Mouse (Mus musculus): ENCODE measurements around the gene Gm17542. TPM values are rescaled to one million over a fixed set of nuclear protein-coding genes. Genes with fewer than 3 reads are reported as not detected.
A peak's percentile ranks its signal among the peaks of the same experiment; 100 is the strongest.

Gm17542 gene
- total and polyA plus RNA-seq, 2 experiments from 2014 or later = not detected

- Histone ChIP-seq H3K27me3 (ENCODE audit: insufficient read depth, low read length) (no peaks in the 10 kb centered on the region), H3K4me2 (ENCODE audit: low read depth, low read length, poor library complexity, severe bottlenecking) (peak within 1 kb of the TSS; percentile 40), H3K27ac (ENCODE audit: low read depth, low read length) (no peak within 1 kb of the TSS), H3K9me3 (ENCODE audit: low read length) (no peaks in the 10 kb centered on the region), H3K36me3 (ENCODE audit: insufficient read depth, low read length) (no peaks in the 10 kb centered on the region), H3K4me3 (ENCODE audit: low read depth, low read length) (peak within 1 kb of the TSS; percentile 20; the same call in 1 of the 2 replicates), H3K4me1 (ENCODE audit: insufficient read depth, low read length) (peaks cover 7% of the 10 kb centered on the region), H3K9ac (replicated peaks; ENCODE audit: low read length, poor library complexity, severe bottlenecking) (no peak within 1 kb of the TSS)
- DNase-seq (ENCODE audit: low spot score) (peak; percentile 78), ATAC-seq (ENCODE audit: low FRiP score) (peak; percentile 82; the same call in 1 of the 2 replicates)
- 2% methylated on average over 20 of the region's 20 CpGs for WGBS
- peak; percentile 89 for TF ChIP-seq CTCF (IDR thresholded peaks at IDR 0.05)
Measured at GRCm38 (mm10) chr10:58675533-58675932, 42.5 kb downstream of the Gm17542 start, which contains the start of gene Edar. Gene Edar, minus strand, starts transcription at chr10:58675654.

- peak; percentile 41; the same call in 1 of the 2 replicates for ATAC-seq (ENCODE audit: low FRiP score)
- 22% methylated on average over 15 of the region's 15 CpGs for WGBS
- peak overlapping the region; percentile 19; the same call in 1 of the 2 replicates for H3K27ac ChIP-seq (ENCODE audit: low read depth, low read length)
- H3K9me3 ChIP-seq (ENCODE audit: low read length) = no peaks in the 10 kb centered on the region
- no peak overlapping the region for H3K9ac ChIP-seq (replicated peaks; ENCODE audit: low read length, poor library complexity, severe bottlenecking)
- H3K27me3 ChIP-seq (ENCODE audit: insufficient read depth, low read length) = no peaks in the 10 kb centered on the region
- TF ChIP-seq CTCF (IDR thresholded peaks at IDR 0.05) = peak; percentile 80
- no peaks in the 10 kb centered on the region for H3K36me3 ChIP-seq (ENCODE audit: insufficient read depth, low read length)
- H3K4me2 ChIP-seq (ENCODE audit: low read depth, low read length, poor library complexity, severe bottlenecking) = peak overlapping the region; percentile 37; the same call in 1 of the 2 replicates
- peak; percentile 80 for DNase-seq (ENCODE audit: low spot score)
- no peak overlapping the region for H3K4me3 ChIP-seq (ENCODE audit: low read depth, low read length)
- peaks cover 7% of the 10 kb centered on the region for H3K4me1 ChIP-seq (ENCODE audit: insufficient read depth, low read length)
Measured at GRCm38 (mm10) chr10:58673278-58674061, 44.5 kb downstream of the Gm17542 start.

GRCm38 (mm10) chr10:58672557-58673277, 45.3 kb downstream of the Gm17542 start:
- Histone ChIP-seq H3K4me3 (ENCODE audit: low read depth, low read length) (no peak overlapping the region), H3K9ac (replicated peaks; ENCODE audit: low read length, poor library complexity, severe bottlenecking) (no peak overlapping the region), H3K4me2 (ENCODE audit: low read depth, low read length, poor library complexity, severe bottlenecking) (no peak overlapping the region; the same call in 1 of the 2 replicates), H3K27ac (ENCODE audit: low read depth, low read length) (peak overlapping the region; percentile 19; the same call in 1 of the 2 replicates), H3K9me3 (ENCODE audit: low read length) (no peaks in the 10 kb centered on the region), H3K27me3 (ENCODE audit: insufficient read depth, low read length) (no peaks in the 10 kb centered on the region), H3K36me3 (ENCODE audit: insufficient read depth, low read length) (no peaks in the 10 kb centered on the region), H3K4me1 (ENCODE audit: insufficient read depth, low read length) (peaks cover 7% of the 10 kb centered on the region)
- 36% methylated on average over 10 of the region's 10 CpGs for WGBS
- DNase-seq (ENCODE audit: low spot score) (no peak), ATAC-seq (ENCODE audit: low FRiP score) (peak; percentile 10; the same call in 1 of the 2 replicates)
- no peak for TF ChIP-seq CTCF (IDR thresholded peaks at IDR 0.05)

- no peak overlapping the region for H3K9ac ChIP-seq (replicated peaks; ENCODE audit: low read length, poor library complexity, severe bottlenecking)
- ATAC-seq (ENCODE audit: low FRiP score) (peak; percentile 59; the same call in 1 of the 2 replicates), DNase-seq (ENCODE audit: low spot score) (peak; percentile 60)
- H3K27ac ChIP-seq (ENCODE audit: low read depth, low read length) = no peak overlapping the region
- TF ChIP-seq CTCF (IDR thresholded peaks at IDR 0.05) = no peak
- H3K36me3 ChIP-seq (ENCODE audit: insufficient read depth, low read length) = no peaks in the 10 kb centered on the region
- no peaks in the 10 kb centered on the region for H3K4me1 ChIP-seq (ENCODE audit: insufficient read depth, low read length)
- no peak overlapping the region for H3K4me3 ChIP-seq (ENCODE audit: low read depth, low read length)
- H3K9me3 ChIP-seq (ENCODE audit: low read length) = no peaks in the 10 kb centered on the region
- no peaks in the 10 kb centered on the region for H3K27me3 ChIP-seq (ENCODE audit: insufficient read depth, low read length)
- H3K4me2 ChIP-seq (ENCODE audit: low read depth, low read length, poor library complexity, severe bottlenecking) = no peak overlapping the region
- WGBS = 66% methylated on average over 5 of the region's 5 CpGs
Measured at GRCm38 (mm10) chr10:58663868-58664267, 54.1 kb downstream of the Gm17542 start.

Other genes with a start within 250 kb of the Gm17542 start
- gene Ccdc138, start 220.3 kb downstream of the Gm17542 start, total RNA-seq (2014; rRNA removed) = 2.9 and 5.1 TPM in 2 replicates
- gene Ccdc138, start 220.3 kb downstream of the Gm17542 start, polyA plus RNA-seq (2015; fragmentation: Nextera tagmentation; extraction: Ambion mirVana) = 6.0 and 7.4 TPM in 2 replicates
- 0.33 and 0.85 TPM in 2 replicates for gene Edar, start 42.6 kb downstream of the Gm17542 start, total RNA-seq (2014; rRNA removed)
- gene Edar, start 42.6 kb downstream of the Gm17542 start, polyA plus RNA-seq (2015; fragmentation: Nextera tagmentation; extraction: Ambion mirVana) = 0.13 and 0.16 TPM in 2 replicates
- 21.5 and 31.9 TPM in 2 replicates for gene Sh3rf3, start 95.1 kb upstream of the Gm17542 start, total RNA-seq (2014; rRNA removed)
- 2.8 and 4.6 TPM in 2 replicates for gene Sh3rf3, start 95.1 kb upstream of the Gm17542 start, polyA plus RNA-seq (2015; fragmentation: Nextera tagmentation; extraction: Ambion mirVana)